Mouse (Mus musculus) retina, adult 2 months (tissue): Measurements from ENCODE around the gene Dhrs9.

Source experiments
- DNase-seq: peaks from one replicate; pipeline ENCODE4 v3.0.0-alpha.2; 2012; ENCODE audit warnings: low read depth, low spot score

Gene Dhrs9

GRCm38 (mm10) chr2:69418294-69418881, 38.1 kb downstream of the Dhrs9 start:
- DNase-seq = no peak

GRCm38 (mm10) chr2:69424829-69425228, 44.6 kb downstream of the Dhrs9 start:
- DNase-seq = no peak

GRCm38 (mm10) chr2:69426081-69426480, 45.8 kb downstream of the Dhrs9 start:
- DNase-seq = no peak

- no peak for DNase-seq
Observed at GRCm38 (mm10) chr2:69427141-69427540, 46.9 kb downstream of the Dhrs9 start.

GRCm38 (mm10) chr2:69428116-69428515, 47.9 kb downstream of the Dhrs9 start:
- DNase-seq = peak; percentile 44

- DNase-seq = peak; percentile 54
Observed at GRCm38 (mm10) chr2:69441656-69442055, 61.4 kb downstream of the Dhrs9 start.

- peak; percentile 30 for DNase-seq
Observed at GRCm38 (mm10) chr2:69445896-69446472, 65.7 kb downstream of the Dhrs9 start.

- no peak for DNase-seq
Observed at GRCm38 (mm10) chr2:69448581-69448980, 68.3 kb downstream of the Dhrs9 start.

- no peak for DNase-seq
Observed at GRCm38 (mm10) chr2:69451128-69451527, 70.9 kb downstream of the Dhrs9 start.
